Mouse (Mus musculus): ENCODE measurements at regions not wholly inside any gene's neighbourhood (a gene's known extent, or its start where the extent isn't known, plus 50 kb on each side); places are given as distances from the start of the nearest gene placed in this dataset.
A peak's percentile ranks its signal among the peaks of the same experiment; 100 is the strongest.

GRCm38 (mm10) chr13:70277667-70278591 lies 359.5 kb downstream of the Ice1 start:
- no peak for TF ChIP-seq POLR2A (IDR thresholded peaks at IDR 0.05; ENCODE audit: extremely low read depth, insufficient read depth, low read length)
- no peak for TF ChIP-seq CTCF (IDR thresholded peaks at IDR 0.05; ENCODE audit: low read depth, low read length)
- peak; percentile 20 for DNase-seq (ENCODE audit: extremely low read depth, low read depth, low spot score)
- H3K9ac ChIP-seq (ENCODE audit: low read depth, low read length), result no peak overlapping the region
- no peaks in the 10 kb centered on the region for H3K27me3 ChIP-seq (ENCODE audit: control insufficient read depth, insufficient read depth, low read length)
- no peak overlapping the region for H3K4me3 ChIP-seq (ENCODE audit: insufficient read depth, low read depth, low read length)
- H3K4me1 ChIP-seq (ENCODE audit: control insufficient read depth, insufficient read depth, low read length), result peaks cover 1% of the 10 kb centered on the region; the same call in 1 of the 2 replicates
- no peaks in the 10 kb centered on the region for H3K79me2 ChIP-seq (ENCODE audit: control insufficient read depth, insufficient read depth, low read length)
- no peaks in the 10 kb centered on the region for H3K36me3 ChIP-seq (ENCODE audit: control insufficient read depth, insufficient read depth, low read length)
- H3K27ac ChIP-seq (replicated peaks; ENCODE audit: insufficient read depth, low read depth, low read length), result peak overlapping the region; percentile 61; the same call in 1 of the 2 replicates
- 72% methylated on average over 13 of the region's 13 CpGs for WGBS

- no peak for TF ChIP-seq POLR2A (IDR thresholded peaks at IDR 0.05; ENCODE audit: extremely low read depth, insufficient read depth, low read length)
- no peak for TF ChIP-seq CTCF (IDR thresholded peaks at IDR 0.05; ENCODE audit: low read depth, low read length)
- H3K4me3 ChIP-seq (ENCODE audit: insufficient read depth, low read depth, low read length), result no peak overlapping the region
- no peaks in the 10 kb centered on the region for H3K36me3 ChIP-seq (ENCODE audit: control insufficient read depth, insufficient read depth, low read length)
- H3K4me1 ChIP-seq (ENCODE audit: control insufficient read depth, insufficient read depth, low read length), result peaks cover 1% of the 10 kb centered on the region; the same call in 1 of the 2 replicates
- DNase-seq (ENCODE audit: extremely low read depth, low read depth, low spot score), result peak; percentile 28
- peak overlapping the region; percentile 38 for H3K27ac ChIP-seq (replicated peaks; ENCODE audit: insufficient read depth, low read depth, low read length)
- no peak overlapping the region for H3K9ac ChIP-seq (ENCODE audit: low read depth, low read length)
- no peaks in the 10 kb centered on the region for H3K27me3 ChIP-seq (ENCODE audit: control insufficient read depth, insufficient read depth, low read length)
- no peaks in the 10 kb centered on the region for H3K79me2 ChIP-seq (ENCODE audit: control insufficient read depth, insufficient read depth, low read length)
- 52% methylated on average over 7 of the region's 7 CpGs for WGBS
Observed at GRCm38 (mm10) chr13:70281051-70281847, 356.2 kb downstream of the Ice1 start.

- DNase-seq (ENCODE audit: extremely low read depth, low read depth, low spot score), result no peak
- TF ChIP-seq CTCF (IDR thresholded peaks at IDR 0.05; ENCODE audit: low read depth, low read length), result no peak
- no peaks in the 10 kb centered on the region for H3K79me2 ChIP-seq (ENCODE audit: control insufficient read depth, insufficient read depth, low read length)
- H3K27me3 ChIP-seq (ENCODE audit: control insufficient read depth, insufficient read depth, low read length), result no peaks in the 10 kb centered on the region
- H3K4me3 ChIP-seq (ENCODE audit: insufficient read depth, low read depth, low read length), result no peak overlapping the region
- whole genome bisulfite sequencing, result 45% methylated on average over 4 of the region's 4 CpGs
- peaks cover 1% of the 10 kb centered on the region; the same call in 1 of the 2 replicates for H3K4me1 ChIP-seq (ENCODE audit: control insufficient read depth, insufficient read depth, low read length)
- H3K36me3 ChIP-seq (ENCODE audit: control insufficient read depth, insufficient read depth, low read length), result no peaks in the 10 kb centered on the region
- no peak overlapping the region for H3K9ac ChIP-seq (ENCODE audit: low read depth, low read length)
- no peak overlapping the region for H3K27ac ChIP-seq (replicated peaks; ENCODE audit: insufficient read depth, low read depth, low read length)
Observed at GRCm38 (mm10) chr13:70282731-70283130, 354.7 kb downstream of the Ice1 start.

GRCm38 (mm10) chr13:70283231-70283630 lies 354.2 kb downstream of the Ice1 start:
- Histone ChIP-seq H3K79me2 (ENCODE audit: control insufficient read depth, insufficient read depth, low read length) (no peaks in the 10 kb centered on the region), H3K9ac (ENCODE audit: low read depth, low read length) (no peak overlapping the region), H3K27ac (replicated peaks; ENCODE audit: insufficient read depth, low read depth, low read length) (no peak overlapping the region), H3K36me3 (ENCODE audit: control insufficient read depth, insufficient read depth, low read length) (no peaks in the 10 kb centered on the region), H3K4me1 (ENCODE audit: control insufficient read depth, insufficient read depth, low read length) (peaks cover 1% of the 10 kb centered on the region; the same call in 1 of the 2 replicates), H3K27me3 (ENCODE audit: control insufficient read depth, insufficient read depth, low read length) (no peaks in the 10 kb centered on the region), H3K4me3 (ENCODE audit: insufficient read depth, low read depth, low read length) (no peak overlapping the region)
- TF ChIP-seq CTCF (IDR thresholded peaks at IDR 0.05; ENCODE audit: low read depth, low read length) (no peak), POLR2A (IDR thresholded peaks at IDR 0.05; ENCODE audit: extremely low read depth, insufficient read depth, low read length) (no peak)
- WGBS, result 76% methylated on average over 5 of the region's 5 CpGs
- no peak for DNase-seq (ENCODE audit: extremely low read depth, low read depth, low spot score)

GRCm38 (mm10) chr13:70292713-70293112 lies 344.7 kb downstream of the Ice1 start:
- no peaks in the 10 kb centered on the region for H3K4me1 ChIP-seq (ENCODE audit: control insufficient read depth, insufficient read depth, low read length)
- no peaks in the 10 kb centered on the region for H3K36me3 ChIP-seq (ENCODE audit: control insufficient read depth, insufficient read depth, low read length)
- H3K27me3 ChIP-seq (ENCODE audit: control insufficient read depth, insufficient read depth, low read length), result no peaks in the 10 kb centered on the region
- H3K27ac ChIP-seq (replicated peaks; ENCODE audit: insufficient read depth, low read depth, low read length), result no peak overlapping the region
- WGBS, result 72% methylated on average over 3 of the region's 3 CpGs
- DNase-seq (ENCODE audit: extremely low read depth, low read depth, low spot score), result no peak
- TF ChIP-seq CTCF (IDR thresholded peaks at IDR 0.05; ENCODE audit: low read depth, low read length) (no peak), POLR2A (IDR thresholded peaks at IDR 0.05; ENCODE audit: extremely low read depth, insufficient read depth, low read length) (no peak)
- H3K9ac ChIP-seq (ENCODE audit: low read depth, low read length), result no peak overlapping the region
- H3K79me2 ChIP-seq (ENCODE audit: control insufficient read depth, insufficient read depth, low read length), result no peaks in the 10 kb centered on the region
- no peak overlapping the region for H3K4me3 ChIP-seq (ENCODE audit: insufficient read depth, low read depth, low read length)

Measured in liver, adult 2 months (tissue).